Mouse (Mus musculus) neural tube, embryonic 13.5 days (tissue): Measurements from ENCODE around the gene Gypa. TPM values are rescaled to one million over a fixed set of nuclear protein-coding genes. Genes with fewer than 3 reads are reported as not detected.

Experiments
- polyA plus RNA-seq: library from polyadenylated mRNA; unstranded; fragments of >200 nt; fragmentation: Nextera tagmentation; extraction: Ambion mirVana; gene quantifications from 2 replicates; pipeline ENCODE4 v1.2.1, GENCODE M21; 2015

Gypa gene
- polyA plus RNA-seq, 1 experiment from 2014 or later, result 3.0 TPM

Other genes with a start within 250 kb of the Gypa start
- gene Frem3, start 117.3 kb downstream of the Gypa start, polyA plus RNA-seq, result 0.11 and 0.13 TPM in 2 replicates
- gene Smarca5, start 245.7 kb downstream of the Gypa start, polyA plus RNA-seq, result 71.1 and 78.1 TPM in 2 replicates